Mouse (Mus musculus): Measurements from ENCODE around the gene E2f6. TPM values are rescaled to one million over a fixed set of nuclear protein-coding genes. Genes with fewer than 3 reads are reported as not detected.

The E2f6 gene
- total and polyA plus RNA-seq, 3 experiments = 9.3 to 36.1 (median 20.0) TPM

DNA sequence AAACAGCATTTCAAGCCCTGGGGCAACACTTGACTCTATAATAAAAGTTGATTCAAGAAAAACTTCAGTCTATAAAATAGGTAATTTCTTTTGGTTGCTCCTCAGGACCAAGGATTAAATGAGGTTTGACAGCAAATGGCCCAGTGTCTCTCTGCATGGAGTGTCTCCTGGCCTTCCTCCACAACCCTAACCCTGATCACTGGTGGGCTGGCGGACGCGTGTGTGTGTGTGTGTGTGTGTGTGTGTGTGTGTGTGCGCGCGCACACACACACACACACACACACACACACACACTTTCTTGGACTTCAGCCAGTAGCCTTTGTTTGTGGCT lies 10.9 kb upstream of the E2f6 start:
- Histone ChIP-seq H3K4me2 (ENCODE audit: insufficient read depth, low read depth, poor library complexity, severe bottlenecking) (no peak overlapping the region), H3K27ac (ENCODE audit: insufficient read depth, low read depth) (no peak overlapping the region), H3K79me2 (replicated peaks; ENCODE audit: control insufficient read depth, extremely low read depth, insufficient read depth, poor library complexity, severe bottlenecking) (no peaks in the 10 kb centered on the region), H3K9me3 (replicated peaks; ENCODE audit: low read length) (no peaks in the 10 kb centered on the region), H3K4me3 (replicated peaks in 1 of 3; ENCODE audit: low read depth in 2 of 3, low read length in 2 of 3, poor library complexity in 1 of 3) (no peak overlapping the region), H3K36me3 (replicated peaks in 1 of 2; ENCODE audit: control insufficient read depth in 1 of 2, insufficient read depth in 1 of 2, low read length in 1 of 2) (no peaks in the 10 kb centered on the region), H3K27me3 (replicated peaks) (no peaks in the 10 kb centered on the region), H3K9ac (ENCODE audit: insufficient read depth, low read depth) (no peak overlapping the region), H3K4me1 (ENCODE audit: control insufficient read depth in 1 of 2, insufficient read depth in 2 of 2) (peaks cover 0 to 4% of the 10 kb centered on the region in 2 experiments; a peak in 1 of 4 replicates)
- dilution Hi-C loops (cut with MboI; ENCODE audit: extremely low pct_ligation_motif_present, extremely low pct_unique_long_range_greater_than_20kb, low sequenced_read_pairs) = no loop called here
- TF ChIP-seq MAFK (IDR thresholded peaks at IDR 0.05; ENCODE audit: insufficient replicate concordance, low read length) = no peak
- no peak for TF ChIP-seq ZNF384 (IDR thresholded peaks at IDR 0.05; ENCODE audit: low read depth, low read length)
- TF ChIP-seq KAT2A (IDR thresholded peaks at IDR 0.05; ENCODE audit: insufficient replicate concordance, low read length) = no peak
- TF ChIP-seq NRF1 (IDR thresholded peaks at IDR 0.05; ENCODE audit: low read depth, low read length) = no peak
- DNase-seq (ENCODE audit: extremely low read depth) = no peak
- in situ Hi-C loops (cut with MboI; ENCODE audit: low pct_ligation_motif_present, low pct_unique_long_range_greater_than_20kb, low sequenced_read_pairs) = loop anchor here (25.0 kb wide), 1 partner anchor 462 kb away; the partner anchor contains the start of gene Pdia6

DNA sequence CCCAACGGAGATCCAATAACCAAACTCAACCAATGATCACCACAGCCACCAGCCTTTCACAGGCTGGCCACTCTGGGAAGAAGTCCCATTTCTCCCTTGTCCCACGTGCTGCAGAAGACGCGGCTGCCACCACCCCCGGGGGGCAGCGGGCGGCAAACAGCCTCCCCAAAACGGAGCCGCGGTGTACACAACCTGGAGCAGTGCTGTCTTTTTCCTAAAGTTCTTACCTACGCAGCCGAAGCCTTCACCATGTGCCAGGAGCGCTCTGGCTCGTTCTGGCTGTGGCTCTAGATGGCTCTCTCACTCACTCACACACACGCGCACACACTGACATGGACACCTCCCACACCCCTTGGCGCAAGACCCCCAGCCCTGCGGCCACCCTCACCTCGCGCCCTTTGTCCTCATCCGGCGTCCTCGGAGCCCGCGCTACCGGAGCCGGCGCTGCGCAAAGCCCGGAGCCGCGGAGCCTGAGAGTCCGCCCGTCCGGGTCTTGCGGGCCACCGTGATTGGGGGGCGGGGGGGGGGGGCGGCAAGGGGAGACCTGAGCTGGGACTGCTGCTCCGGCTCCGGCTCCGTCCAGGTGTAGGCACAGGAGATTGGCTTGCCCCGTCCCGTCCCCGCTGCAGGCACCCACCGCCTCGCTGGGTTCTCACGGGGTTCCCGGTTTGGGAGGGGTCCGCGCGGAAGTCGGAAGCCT lies 10.4 kb upstream of the E2f6 start, which contains the start of gene Greb1:
Gene Greb1 (minus strand): TSS at position 628 of the 700 bp plus-strand sequence.
- H3K4me1 ChIP-seq (ENCODE audit: control insufficient read depth in 1 of 2, insufficient read depth in 2 of 2) = peaks cover 0 to 4% of the 10 kb centered on the region in 2 experiments; a peak in 1 of 4 replicates
- H3K4me2 ChIP-seq (ENCODE audit: insufficient read depth, low read depth, poor library complexity, severe bottlenecking) = no peak within 1 kb of the TSS
- no peak within 1 kb of the TSS for H3K27ac ChIP-seq (ENCODE audit: insufficient read depth, low read depth)
- in situ Hi-C loops (cut with MboI; ENCODE audit: low pct_ligation_motif_present, low pct_unique_long_range_greater_than_20kb, low sequenced_read_pairs) = loop anchor here (25.0 kb wide), 1 partner anchor 462 kb away; the partner anchor contains the start of gene Pdia6
- TF ChIP-seq CHD1 (IDR thresholded peaks at IDR 0.05; ENCODE audit: low read depth, low read length) (no peak), ZC3H11A (IDR thresholded peaks at IDR 0.05; ENCODE audit: low read depth, low read length) (no peak), ZKSCAN1 (IDR thresholded peaks at IDR 0.05; ENCODE audit: borderline replicate concordance, low read depth, low read length) (no peak), JUND (conservative IDR thresholded peaks at IDR 0.05; ENCODE audit: low read depth, low read length) (no peak), ZNF384 (IDR thresholded peaks at IDR 0.05; ENCODE audit: low read depth, low read length) (no peak), POLR2A (IDR thresholded peaks at IDR 0.05; ENCODE audit: low read depth, low read length) (no peak), USF1 (IDR thresholded peaks at IDR 0.05; ENCODE audit: low read depth, low read length) (no peak), NRF1 (IDR thresholded peaks at IDR 0.05; ENCODE audit: low read depth, low read length) (no peak), TCF12 (IDR thresholded peaks at IDR 0.05; ENCODE audit: low read depth, low read length) (no peak), E2F4 (IDR thresholded peaks at IDR 0.05; ENCODE audit: insufficient replicate concordance, low read depth, low read length) (no peak), IRF4 (IDR thresholded peaks at IDR 0.05; ENCODE audit: low read depth, low read length) (no peak), MYC (IDR thresholded peaks at IDR 0.05; ENCODE audit: low read depth, low read length) (no peak), ZMIZ1 (IDR thresholded peaks at IDR 0.05; ENCODE audit: low read depth, low read length) (no peak), EP300 (IDR thresholded peaks at IDR 0.05; ENCODE audit: low read length) (no peak), ELF1 (IDR thresholded peaks at IDR 0.05; ENCODE audit: low read depth, low read length) (no peak), JUN (IDR thresholded peaks at IDR 0.05; ENCODE audit: insufficient read depth, low read depth, low read length) (no peak), MEF2A (IDR thresholded peaks at IDR 0.05; ENCODE audit: borderline replicate concordance, low read depth, low read length) (no peak), UBTF (IDR thresholded peaks at IDR 0.05; ENCODE audit: low read depth, low read length) (no peak)
- H3K79me2 ChIP-seq (replicated peaks; ENCODE audit: control insufficient read depth, extremely low read depth, insufficient read depth, poor library complexity, severe bottlenecking) = no peaks in the 10 kb centered on the region
- no peaks in the 10 kb centered on the region for H3K9me3 ChIP-seq (replicated peaks; ENCODE audit: low read length)
- H3K27me3 ChIP-seq (replicated peaks) = no peaks in the 10 kb centered on the region
- no peak within 1 kb of the TSS for H3K4me3 ChIP-seq (replicated peaks in 1 of 3; ENCODE audit: low read depth in 2 of 3, low read length in 2 of 3, poor library complexity in 1 of 3)
- no peak within 1 kb of the TSS for H3K9ac ChIP-seq (ENCODE audit: insufficient read depth, low read depth)
- no peaks in the 10 kb centered on the region for H3K36me3 ChIP-seq (replicated peaks in 1 of 2; ENCODE audit: control insufficient read depth in 1 of 2, insufficient read depth in 1 of 2, low read length in 1 of 2)
- dilution Hi-C loops (cut with MboI; ENCODE audit: extremely low pct_ligation_motif_present, extremely low pct_unique_long_range_greater_than_20kb, low sequenced_read_pairs) = no loop called here
- DNase-seq (ENCODE audit: extremely low read depth) = no peak
